Mouse (Mus musculus) cerebellum, adult 2 months (tissue): ENCODE measurements around the gene Hnrnpu.

Source experiments
- CTCF ChIP-seq: fragments of 200-500 bp; IDR thresholded peaks from 2 replicates; pipeline ENCODE4 v1.5.1; 2011; ENCODE audit warnings: low read depth, mild to moderate bottlenecking, control low read depth, low read length, moderate library complexity, borderline replicate concordance; ENCODE audit not compliant: insufficient read depth
- POLR2A ChIP-seq: fragments of 200-500 bp; IDR thresholded peaks from 2 replicates; pipeline ENCODE4 v1.6.1; 2011; ENCODE audit warnings: low read length, control low read depth, borderline replicate concordance; ENCODE audit not compliant: insufficient read depth

GRCm38 (mm10) chr1:178368548-178369271 lies 31.1 kb upstream of the Hnrnpu start:
- TF ChIP-seq CTCF: no peak
- peak; percentile 84; the same call in 1 of the 2 replicates for TF ChIP-seq POLR2A
